Mouse (Mus musculus): ENCODE results near the gene Art2b. TPM values are rescaled to one million over a fixed set of nuclear protein-coding genes. Genes with fewer than 3 reads are reported as not detected.

Art2b gene
- 274 TPM for polyA plus RNA-seq (2017; shearing (Covaris generic))

DNA sequence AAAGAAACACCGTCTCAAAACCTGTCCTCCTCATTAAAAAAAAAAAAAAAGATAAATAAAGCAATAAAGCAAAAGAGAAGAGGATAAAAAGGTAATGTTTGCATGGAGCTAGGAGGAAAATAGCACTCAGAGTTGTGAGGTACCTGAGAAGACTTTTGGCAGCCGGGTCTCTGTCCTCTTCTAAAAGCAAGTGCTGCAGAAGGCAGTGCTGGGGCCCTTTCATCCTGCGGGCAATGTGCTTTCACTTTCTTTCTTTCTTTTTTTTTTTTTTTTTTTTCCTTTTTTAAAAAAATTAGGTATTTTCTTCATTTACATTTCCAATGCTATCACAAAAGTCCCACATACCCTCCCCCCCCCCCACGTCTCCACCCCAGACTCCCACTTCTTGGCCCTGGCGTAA, at the start of gene Art2b:
Art2b (minus strand) TSS at position 193 of the 400 bp plus-strand sequence.

Other genes with a start within 250 kb of the Art2b start
- 117 TPM for gene Arap1, start 237.5 kb downstream of the Art2b start, polyA plus RNA-seq (2017; shearing (Covaris generic))
- gene Gm45837, start 174.7 kb downstream of the Art2b start, polyA plus RNA-seq (2017; shearing (Covaris generic)), result 69.0 TPM
- gene Pde2a, start 163.9 kb downstream of the Art2b start, polyA plus RNA-seq (2017; shearing (Covaris generic)), result 19.7 TPM
- 27.3 TPM for gene Clpb, start 78.0 kb upstream of the Art2b start, polyA plus RNA-seq (2017; shearing (Covaris generic))
- not detected for gene Phox2a, start 232.7 kb upstream of the Art2b start, polyA plus RNA-seq (2017; shearing (Covaris generic))

Data from activated CD4-positive, CD25-positive, alpha-beta regulatory T cell, adult 9 weeks (primary cell).